Mouse (Mus musculus) spleen, adult 12 weeks (tissue): ENCODE results near the gene Bckdhb.
A peak's percentile ranks its signal among the peaks of the same experiment; 100 is the strongest.
"Not testable (repeated sequence)": the region's sequence is repeated elsewhere in the genome, so short reads cannot be mapped to it uniquely, and the experiment has no call there.

Source experiments
- DNase-seq: peaks from one replicate; pipeline ENCODE4 v3.0.0; 2022; ENCODE audit warnings: low spot score

Gene Bckdhb

DNA sequence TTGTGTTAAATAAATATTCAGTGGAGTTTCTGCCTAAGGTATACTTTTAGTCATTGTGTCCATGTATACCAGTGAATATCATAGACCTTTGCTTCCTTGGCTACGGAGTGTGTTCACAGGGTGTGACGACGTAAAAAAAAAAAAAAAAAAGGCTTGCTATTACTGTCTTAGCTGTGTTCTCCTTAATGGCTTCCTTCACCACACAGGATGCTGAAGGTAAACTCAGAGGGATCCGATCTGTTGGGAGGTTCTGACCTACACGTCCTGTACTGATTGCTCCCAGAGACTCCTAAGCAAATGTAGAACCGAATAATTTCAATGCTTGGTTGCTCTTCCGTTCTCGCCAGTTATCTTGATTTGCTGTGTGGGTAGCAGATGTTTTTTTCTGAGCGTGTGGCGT, 38.4 kb downstream of the Bckdhb start:
- DNase-seq: no peak

DNA sequence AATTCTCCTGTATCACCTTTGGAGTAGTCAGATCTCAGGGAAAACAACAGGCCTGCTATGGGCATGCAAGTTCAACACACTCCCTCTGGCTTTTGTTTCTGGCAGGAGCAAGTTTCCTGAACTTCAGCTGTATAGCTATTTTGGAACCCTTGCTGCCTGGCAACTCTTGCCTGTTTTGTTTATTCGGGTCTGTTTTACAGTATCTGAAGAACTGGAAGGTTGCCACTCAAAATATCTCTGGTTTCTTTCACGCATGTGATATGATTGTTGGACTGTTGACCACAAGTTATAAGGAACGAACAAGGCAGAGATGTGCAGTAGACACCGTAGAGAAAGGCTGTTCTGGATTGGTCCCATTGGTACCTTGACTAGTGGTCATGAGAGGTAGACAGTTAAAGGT, 39.4 kb downstream of the Bckdhb start:
- DNase-seq: no peak

DNA sequence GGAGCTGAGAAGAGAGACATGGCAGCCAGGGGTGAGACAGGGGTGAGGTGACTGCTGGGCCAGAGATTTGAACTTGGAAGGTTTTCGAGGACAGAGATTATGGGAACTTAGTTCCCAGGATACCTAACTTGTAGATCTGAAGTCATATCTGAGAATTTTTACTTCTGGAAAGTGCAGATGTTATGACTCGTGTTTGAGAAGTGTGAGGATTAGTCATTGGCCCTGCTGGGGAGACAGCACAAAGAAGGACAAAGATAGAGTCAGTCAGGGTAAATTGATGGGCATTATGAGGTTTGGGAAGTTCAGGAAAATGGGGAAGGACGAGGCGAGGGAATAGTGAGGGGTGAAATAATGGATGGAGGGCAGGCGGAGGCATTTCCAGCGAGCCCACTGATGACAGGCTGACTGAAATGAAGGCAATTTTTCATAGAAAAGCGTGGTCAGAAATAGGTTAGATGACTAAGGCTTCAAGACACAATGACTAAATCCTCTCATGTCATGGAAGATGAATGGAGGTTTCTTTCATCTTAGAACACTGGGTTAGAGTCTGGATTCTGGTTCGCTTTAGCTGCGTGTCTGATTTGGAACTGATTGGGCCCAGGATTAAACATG, 42.6 kb downstream of the Bckdhb start:
- DNase-seq: no peak

DNA sequence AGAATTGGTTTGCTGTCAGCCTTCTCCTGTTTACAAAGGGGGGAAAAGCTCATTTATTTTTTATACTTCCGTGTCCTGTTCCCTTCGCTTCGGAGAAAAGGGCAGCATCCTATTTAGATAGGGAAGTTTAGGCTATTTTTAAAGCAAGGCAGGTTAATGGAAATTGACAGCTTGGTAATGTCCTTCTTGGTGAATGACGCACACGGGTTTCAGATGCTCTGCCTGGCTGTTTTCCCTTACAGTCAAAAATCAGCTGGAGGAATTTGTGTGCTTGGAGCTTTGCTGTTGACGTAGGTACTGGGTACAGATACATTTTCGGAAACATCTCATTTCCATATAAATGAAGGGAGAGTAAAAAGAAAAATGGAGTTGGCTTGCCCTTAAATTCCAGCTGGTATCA, 44.4 kb downstream of the Bckdhb start:
- no peak for DNase-seq

DNA sequence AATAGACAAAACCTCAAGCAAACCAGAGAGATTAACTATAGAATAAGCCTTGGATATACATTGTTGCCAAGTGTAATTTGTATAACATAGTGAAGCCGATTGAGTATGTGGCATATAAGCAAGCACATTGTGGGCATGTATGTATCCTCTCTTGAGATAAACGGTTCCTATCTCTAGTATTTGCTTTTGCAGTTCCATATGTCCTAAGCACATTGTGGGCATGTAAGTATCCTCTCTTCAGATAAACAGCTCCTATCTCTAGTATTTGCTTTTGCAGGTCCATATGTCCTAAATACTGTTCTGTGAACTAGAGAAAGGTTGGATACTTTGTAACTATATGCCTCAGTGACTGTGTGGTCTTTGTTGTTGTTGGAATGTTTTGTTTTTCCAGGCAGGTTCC, 48.5 kb downstream of the Bckdhb start:
- no peak for DNase-seq

DNA sequence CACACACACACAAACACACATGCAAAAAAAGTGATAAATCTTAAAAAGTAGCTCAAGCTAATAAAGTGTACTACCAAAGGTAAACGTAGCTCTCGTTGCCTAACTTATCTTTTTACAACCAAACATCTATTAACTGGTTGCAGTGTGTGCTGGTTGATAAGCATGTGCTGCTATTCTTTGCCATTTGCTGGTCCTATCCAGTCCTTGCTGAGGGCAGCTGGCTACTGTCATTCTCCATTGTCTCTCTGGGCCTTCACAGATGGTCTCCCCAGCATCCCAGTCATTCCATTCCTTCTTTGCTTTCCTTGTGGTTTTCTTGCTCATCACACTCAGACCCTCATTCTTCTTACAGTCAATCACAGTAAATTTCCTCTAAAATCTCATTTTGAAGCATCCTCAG, 50.9 kb downstream of the Bckdhb start:
- no peak for DNase-seq

DNA sequence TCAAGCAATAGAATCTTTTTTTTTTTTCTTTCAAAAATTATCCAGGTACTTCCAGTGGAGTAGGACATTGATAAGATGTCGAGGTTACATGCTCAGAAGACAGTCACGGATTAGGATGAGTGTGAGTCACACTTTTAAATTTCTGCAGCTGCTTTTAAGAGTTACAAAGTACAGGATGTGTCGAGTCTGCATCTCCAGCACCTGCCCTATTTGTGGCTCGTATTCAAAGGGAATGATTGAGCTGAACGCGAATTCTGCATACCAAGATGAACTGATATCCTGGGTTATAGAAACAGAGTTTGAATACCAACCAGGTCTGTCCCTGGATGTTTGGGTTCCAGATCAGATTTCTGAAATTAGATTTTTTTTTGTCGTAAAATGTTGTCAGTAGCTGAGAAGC, 56.3 kb downstream of the Bckdhb start:
- no peak for DNase-seq

DNA sequence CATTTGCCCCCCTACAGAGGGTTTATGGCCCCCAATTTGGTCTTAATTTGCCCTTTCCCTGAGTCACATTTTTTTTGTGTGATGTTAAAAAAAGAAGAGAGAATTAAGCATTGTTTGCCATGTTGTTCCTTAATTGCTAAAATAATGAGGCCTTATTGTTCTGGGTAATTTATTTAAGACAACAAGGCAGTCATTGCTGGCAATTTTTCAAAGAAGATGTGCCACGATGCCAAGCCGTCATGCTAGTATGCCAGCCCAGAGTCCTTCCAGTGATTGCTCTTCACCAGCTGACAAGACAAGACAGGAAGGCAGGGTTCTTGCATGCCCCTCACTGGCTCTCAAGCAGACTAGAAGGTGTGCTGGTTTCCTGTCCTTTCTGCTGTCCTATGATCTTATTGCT, 84.0 kb downstream of the Bckdhb start:
- DNase-seq: no peak

DNA sequence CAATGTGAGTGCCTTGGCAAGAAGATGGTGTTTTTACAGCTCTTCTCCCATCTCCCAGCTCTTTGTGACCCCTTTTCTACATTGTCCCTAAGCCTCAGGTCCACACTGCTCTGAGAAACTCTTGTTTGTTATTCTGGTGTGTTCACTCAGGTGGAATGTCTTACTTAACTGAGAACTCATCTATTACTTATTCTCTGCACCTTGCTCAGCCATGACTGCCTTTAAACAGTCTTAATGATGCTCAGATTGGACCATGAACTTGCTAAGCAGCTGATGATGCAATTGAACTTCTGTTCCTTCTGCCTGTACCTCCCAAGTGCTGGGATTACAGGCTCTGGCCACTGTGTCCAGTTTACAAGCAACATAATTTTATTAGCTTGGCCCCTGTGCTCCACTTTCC, 86.2 kb downstream of the Bckdhb start:
- DNase-seq: no peak

DNA sequence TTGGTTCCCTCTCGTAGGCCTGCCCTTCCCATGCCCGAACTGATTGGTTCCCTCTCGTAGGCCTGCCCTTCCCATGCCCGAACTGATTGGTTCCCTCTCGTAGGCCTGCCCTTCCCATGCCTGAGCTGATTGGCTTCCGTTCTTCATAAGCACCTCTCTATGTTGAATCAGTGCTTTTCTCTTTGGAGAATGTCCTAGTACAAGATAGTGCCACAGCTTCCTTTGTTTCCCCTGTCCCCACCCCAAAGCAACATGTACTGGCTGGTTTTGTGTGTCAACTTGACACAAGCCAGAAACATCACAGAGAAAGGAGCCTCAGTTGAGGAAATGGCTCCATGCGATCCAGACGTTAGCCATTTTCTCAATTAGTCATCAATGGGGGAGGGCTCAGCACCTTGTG, 93.2 kb downstream of the Bckdhb start:
- DNase-seq: not testable (repeated sequence)

DNA sequence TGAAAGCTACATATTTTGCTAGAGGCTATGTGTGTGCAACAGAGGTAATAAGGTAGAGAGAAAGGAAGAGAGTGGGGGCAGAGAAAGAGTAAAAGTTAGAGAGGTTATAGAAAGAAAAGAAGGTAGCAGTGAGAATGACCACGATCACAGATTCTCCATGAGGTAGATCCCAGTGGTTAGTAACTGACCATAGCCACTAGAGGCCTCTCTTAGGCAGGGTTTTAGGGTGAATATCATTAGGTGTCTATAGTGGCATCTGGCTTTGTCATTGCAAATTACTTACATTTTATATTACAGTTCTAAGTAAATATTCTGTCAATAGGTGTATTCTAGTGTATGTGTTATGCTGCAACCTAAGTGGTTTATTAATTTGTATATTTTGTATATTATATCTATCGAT, 94.7 kb downstream of the Bckdhb start:
- DNase-seq: no peak

DNA sequence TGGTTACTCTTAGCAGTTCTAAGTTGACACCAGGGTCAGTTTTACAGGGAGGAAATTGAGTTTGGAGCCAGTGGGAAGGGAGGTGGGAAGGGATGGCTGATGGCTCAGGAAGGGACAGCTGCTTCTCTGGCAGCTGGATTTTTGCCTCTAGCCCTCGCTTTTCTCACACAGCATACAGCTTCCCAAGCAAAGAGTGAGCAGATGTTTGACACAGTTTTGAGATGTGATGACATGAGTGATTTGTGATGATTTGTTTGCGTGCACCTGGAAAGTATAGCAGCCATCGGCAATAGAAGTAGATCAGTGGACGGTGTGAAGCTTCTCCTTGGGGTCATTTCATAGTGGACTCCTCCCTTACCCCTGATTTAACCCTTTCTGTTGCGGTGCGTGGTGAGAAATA, 96.2 kb downstream of the Bckdhb start:
- DNase-seq: no peak

DNA sequence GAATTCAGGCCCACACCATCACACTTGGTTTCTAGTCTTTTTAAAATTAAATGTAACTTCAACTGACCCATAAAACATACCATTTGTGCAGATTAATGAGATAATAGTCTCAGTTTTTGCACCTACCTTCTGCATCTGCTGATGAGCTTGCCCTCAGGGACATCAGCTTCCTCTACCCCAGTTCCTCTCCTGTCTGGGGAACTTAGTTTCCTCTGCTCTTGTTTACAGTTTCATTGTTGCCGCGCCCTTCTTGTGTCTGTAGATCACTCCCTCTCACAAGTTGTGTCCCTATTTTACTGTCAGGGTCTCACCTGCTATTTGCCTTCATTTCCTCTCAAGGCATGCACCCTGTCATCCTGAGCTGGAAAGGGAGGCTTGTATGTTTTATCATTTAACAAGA, 103.2 kb downstream of the Bckdhb start:
- DNase-seq: peak; percentile 1

DNA sequence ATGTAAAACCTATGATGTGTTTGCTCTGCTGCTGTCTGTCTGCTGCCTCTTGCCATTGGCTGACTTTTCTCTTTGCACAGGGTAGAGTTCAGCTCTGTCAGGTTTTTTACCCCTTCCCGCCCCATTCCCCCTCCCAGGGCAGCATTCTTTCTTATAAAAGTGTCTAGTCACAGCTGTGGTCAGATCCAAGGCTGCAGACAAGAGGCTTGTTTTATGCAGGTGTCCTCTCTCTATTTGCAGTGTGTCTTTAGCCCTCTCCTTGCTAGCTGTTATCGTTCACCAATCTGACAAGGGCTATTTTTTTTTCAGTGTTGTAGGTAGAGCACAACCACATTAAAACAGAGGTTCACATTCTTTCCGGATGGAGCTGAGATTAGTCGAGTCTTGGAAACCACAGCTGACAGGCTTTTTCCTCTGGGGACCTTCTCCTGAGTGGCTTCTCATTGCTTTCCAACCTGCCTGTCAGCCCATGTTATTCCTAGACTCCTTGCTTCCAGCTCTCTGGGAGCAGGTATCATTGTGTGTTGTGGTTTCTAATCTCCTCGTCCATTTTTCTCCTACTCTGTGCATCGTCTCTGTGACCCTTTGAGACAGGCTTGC, 105.8 kb downstream of the Bckdhb start:
- no peak for DNase-seq

DNA sequence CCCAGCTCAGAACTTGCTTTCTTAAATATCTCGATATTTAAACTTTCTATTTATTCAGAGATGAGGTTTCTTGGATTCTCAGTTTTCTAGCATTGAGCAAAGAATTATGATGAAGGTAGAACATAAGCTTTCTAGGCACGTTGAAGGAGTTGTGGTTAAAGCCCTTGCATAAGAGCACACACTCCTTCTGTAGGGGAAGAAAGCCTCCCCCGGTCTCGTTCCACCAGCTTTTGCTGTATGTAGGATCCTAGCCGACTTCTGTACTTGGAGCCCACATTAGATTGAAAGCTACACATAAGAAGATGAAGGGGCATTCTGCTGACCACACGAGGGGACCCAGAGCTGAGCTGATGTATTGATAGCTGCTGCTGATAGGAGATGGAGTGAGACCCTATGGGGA, 106.5 kb downstream of the Bckdhb start:
- no peak for DNase-seq

DNA sequence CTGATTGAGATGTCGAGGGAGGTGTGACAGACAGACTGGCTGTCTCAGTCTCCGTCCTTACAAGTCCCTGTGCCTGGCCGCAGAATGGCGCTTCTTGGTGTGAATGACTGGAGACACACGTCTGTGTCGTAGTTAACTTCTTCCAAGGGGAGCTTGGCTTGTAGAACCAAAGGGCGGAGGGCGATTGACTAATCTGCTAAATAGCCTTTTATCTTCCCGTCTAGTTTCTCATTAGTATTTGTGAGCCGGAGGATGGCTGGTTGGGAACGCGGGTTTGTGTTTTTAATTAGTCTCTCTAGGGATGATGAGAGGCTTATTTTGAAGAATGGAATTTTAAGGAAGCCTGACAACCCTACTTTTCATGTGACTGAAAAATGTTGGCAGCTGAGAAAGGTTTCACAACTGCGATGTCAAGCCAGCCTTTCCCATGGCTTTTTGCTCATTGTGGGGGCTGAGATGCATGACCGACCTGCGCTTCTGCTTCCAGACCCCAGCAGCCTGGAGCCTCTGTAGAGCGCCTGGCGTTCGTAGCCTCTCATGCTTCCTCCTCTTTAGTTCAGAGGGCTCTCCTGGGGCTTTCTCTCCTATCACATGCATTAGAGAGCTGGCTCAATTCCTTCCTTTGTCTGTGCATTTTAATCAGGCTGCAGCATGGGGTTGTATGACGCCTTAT, 107.9 kb downstream of the Bckdhb start:
- no peak for DNase-seq

DNA sequence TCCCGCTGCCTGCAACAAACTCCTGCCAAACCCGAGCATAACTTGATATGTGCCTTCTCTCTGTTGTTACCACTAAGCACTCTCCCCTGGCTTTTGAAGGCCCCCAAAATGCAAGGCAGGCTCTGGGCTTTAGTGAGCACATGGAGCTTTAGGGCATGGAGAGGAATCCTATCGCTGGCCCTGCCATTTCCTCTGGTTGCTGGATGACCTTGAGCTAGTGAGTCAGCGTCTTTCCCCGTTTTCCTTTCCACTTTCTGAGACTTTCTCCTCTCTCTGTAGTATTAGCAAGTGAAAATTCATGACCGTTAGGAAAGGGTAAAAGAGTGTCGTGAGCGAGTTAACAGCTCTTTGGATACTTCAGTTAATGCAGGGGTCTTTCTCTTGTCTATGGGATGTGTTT, 111.1 kb downstream of the Bckdhb start:
- no peak for DNase-seq

DNA sequence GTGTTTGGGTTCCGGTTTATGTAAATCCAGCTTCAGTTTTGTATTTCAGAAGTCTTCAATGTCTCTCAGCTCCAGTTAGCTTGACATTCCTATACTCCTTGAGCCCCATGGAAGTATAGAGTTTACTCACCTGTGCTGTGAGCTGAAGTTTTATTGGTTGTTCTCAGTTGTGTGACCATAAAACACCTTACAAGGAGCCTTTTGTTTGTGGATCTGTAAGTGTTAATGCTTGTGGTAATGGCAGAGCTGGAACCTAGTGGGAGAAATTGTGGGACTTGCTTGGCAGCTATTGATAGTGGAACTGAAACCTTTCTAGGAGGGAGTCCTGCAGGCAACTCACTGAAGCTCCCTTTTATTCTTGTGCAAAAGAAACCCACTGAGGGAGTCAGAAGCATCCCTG, 112.3 kb downstream of the Bckdhb start:
- DNase-seq: no peak

DNA sequence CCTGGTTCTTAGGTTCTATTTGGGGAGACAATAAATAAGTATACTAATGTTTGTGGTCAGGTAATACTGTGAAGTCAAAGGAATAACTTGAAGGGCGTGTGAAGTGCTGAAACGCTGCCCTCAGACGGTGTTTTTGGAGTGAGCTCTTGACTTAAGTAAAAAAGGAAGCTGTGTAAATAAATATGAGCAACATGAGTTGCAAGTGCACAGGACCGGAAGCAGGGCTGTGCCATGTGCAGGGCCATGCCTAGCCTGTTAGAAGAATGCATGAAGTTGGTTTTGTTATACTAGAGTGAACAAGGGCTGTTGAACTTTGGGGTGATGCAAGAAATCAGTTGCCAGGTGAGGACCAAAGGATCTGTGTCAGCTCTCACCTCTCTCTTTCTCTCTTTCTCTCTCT, 114.0 kb downstream of the Bckdhb start:
- no peak for DNase-seq

DNA sequence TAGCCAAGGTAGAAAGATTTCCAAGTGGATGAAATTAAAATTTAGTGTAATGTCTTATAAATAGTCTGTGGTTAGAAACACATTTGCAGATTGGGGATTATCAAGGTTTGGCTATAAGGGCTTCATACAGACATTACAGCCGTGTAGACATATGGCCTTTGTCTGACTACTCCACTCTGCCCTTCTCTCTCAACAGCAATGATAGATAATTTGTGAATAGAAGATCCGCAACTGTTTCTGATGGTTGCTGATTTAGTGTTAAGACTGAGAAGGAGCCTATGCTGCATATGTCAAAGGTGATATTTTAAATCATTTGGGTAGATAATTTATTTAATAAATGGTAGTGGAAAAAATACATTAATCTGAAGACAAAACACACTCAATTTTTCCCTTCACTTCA, 115.4 kb downstream of the Bckdhb start:
- no peak for DNase-seq

DNA sequence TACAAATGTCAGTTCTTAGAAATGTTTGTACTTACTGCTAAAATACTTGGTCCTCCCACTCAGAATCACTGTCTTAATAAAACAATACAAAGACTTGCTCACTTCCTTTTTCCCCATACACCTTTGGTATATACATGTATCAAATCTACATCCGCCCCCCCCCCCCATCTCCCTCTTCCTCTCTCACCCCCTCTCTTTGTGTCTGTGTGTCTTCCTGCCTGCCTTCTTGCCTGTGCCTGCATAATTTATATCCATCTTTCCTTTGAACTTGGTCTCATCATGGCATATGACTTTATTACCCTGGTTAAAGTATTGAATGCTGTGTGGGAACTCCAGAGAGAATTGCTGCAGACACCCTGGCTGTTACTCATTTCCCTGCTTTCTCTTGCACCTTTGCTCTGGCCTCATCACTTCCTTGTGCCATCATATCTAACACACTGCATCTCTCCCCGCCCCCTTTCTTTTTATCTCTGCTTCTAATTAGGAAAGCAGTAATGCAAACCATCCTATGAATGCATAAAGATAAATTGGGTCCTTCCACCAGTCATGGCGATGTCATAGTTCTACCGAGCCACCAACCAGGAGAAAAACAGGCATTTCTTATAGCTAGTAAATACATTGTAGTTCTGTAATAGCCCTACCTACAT, 116.8 kb downstream of the Bckdhb start:
- no peak for DNase-seq

DNA sequence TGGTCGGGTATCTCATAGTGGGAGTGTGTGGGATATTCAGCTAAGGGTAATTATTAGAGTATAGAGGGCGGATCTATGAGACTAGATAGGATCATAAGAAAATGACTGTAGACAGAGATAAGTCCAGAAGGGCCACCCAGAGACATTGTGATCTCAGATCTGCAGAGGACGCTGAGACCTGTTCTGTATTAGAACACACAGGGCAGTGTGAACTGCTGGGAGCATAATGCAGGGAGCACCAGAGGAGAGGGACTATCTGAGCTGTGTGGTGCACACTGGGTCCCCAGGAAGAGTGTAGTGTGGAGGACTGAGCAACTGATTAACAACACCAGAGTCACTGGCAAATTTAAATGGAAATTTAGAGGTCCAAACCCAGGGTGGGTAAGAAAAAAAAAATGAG, 117.6 kb downstream of the Bckdhb start:
- no peak for DNase-seq

DNA sequence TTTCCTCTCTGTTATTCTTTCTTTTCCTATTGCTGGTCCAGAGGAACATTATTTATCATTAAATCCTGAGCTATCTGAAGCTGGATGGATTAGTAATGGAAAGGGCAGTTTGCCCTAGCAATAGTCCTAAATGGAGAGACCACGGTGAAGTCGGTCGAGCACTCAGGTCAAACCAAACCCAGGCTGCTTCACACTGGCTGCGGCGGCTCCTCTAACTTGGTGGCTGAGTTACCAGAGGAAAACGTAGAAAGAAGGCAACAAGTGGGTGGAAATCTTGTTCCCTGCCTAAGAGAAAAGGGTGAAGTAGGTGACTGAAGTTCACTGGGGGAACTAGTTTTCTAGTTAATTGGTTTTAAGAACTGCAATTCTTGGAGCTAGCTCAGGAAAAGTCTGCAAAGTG, 119.2 kb downstream of the Bckdhb start:
- no peak for DNase-seq
